ENCODE assay signal across 22 mouse cellular contexts in the genomic region with DNA sequence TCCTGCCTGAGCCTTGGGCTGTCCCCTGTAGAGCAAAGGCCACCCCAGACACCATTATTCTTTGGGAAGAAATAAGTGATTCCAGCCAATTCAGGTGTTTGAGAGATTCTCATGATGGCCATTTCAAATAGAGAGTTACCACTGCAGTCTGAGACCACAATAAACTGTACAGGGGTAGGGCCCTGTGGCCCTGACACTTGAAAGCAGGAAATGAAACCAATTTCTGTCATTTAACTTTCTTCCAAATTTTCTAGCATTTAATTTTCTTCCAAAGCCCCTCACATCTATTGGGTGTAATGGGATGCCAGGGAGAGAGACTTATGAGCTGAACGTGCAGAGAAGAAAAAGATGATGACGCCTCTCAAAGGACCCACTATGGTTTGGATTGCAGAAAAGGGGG.
DNase-seq lines count a peak whose midpoint lies in the region; ATAC-seq lines count a peak whose summit lies in the region.
"Had no signal": no experiment of that assay in that cellular context is flagged by ENCODE, and none has a peak within 500 bp of the region (broad histone marks: within the 10 kb centered on the region; RNA-seq: fewer than 3 reads in every experiment).

No protein-coding gene starts in this region.

- no peaks in the 10 kb centered on the region for H3K9me3 ChIP-seq in midbrain, embryonic 11.5 days (ENCODE audit: control insufficient read depth, low read length)
- H3K9me3 ChIP-seq: embryonic facial prominence, embryonic 10.5 days; embryonic facial prominence, embryonic 12.5 days; forebrain, embryonic 13.5 days; forebrain, embryonic 15.5 days; G1E had no signal

- no peak overlapping the region for H3K4me3 ChIP-seq in midbrain, embryonic 11.5 days (ENCODE audit: low read depth, low read length)
- H3K4me3 ChIP-seq: embryonic facial prominence, embryonic 10.5 days; embryonic facial prominence, embryonic 12.5 days; forebrain, embryonic 13.5 days; forebrain, embryonic 15.5 days had no signal

- 0 out of 2 replicates have a peak, but pooled peaks have one; percentile 19 for ATAC-seq in common myeloid progenitor, adult 5-6 weeks (replicated peaks; ENCODE audit: low read depth, poor library complexity, severe bottlenecking)
- no peak for ATAC-seq in midbrain, embryonic 11.5 days (ENCODE audit: low FRiP score)
- ATAC-seq: activated CD4-positive, CD25-positive, alpha-beta regulatory T cell, adult 4 months; forebrain, embryonic 13.5 days; forebrain, embryonic 15.5 days; forebrain, postnatal 0 days; Patski had no signal

- WGBS in midbrain, embryonic 11.5 days, result 96% methylated on average over 2 of the region's 2 CpGs

- intact Hi-C loops in heart, postnatal 25 days (cut with DNase I), result no loop called here

- DNase-seq in A20 (ENCODE audit: low read depth, low spot score), result peak; percentile 59
- peak; percentile 37 to 40 for DNase-seq in B cell, adult 2 months
- DNase-seq in cerebellum, adult 9-10 months, result no peak
- DNase-seq in midbrain, embryonic 11.5 days (ENCODE audit: low spot score, missing footprints), result no peak
- no peak for DNase-seq in heart, postnatal 25 days (ENCODE audit: low spot score)
- DNase-seq: adrenal gland, adult 8-10 months; adrenal gland, postnatal 14 days; adrenal gland, postnatal 36 days; cerebellum, adult 11-12 months; cerebellum, adult 2 months; cerebellum, adult 9-11 months; cerebellum, postnatal 14 days; cerebellum, postnatal 36 days; forebrain, postnatal 0 days had no signal

- H3K27ac ChIP-seq in midbrain, embryonic 11.5 days (ENCODE audit: low read depth, low read length), result no peak overlapping the region
- H3K27ac ChIP-seq: embryonic facial prominence, embryonic 10.5 days; embryonic facial prominence, embryonic 12.5 days; forebrain, embryonic 13.5 days; forebrain, embryonic 15.5 days had no signal

- no peaks in the 10 kb centered on the region for H3K27me3 ChIP-seq in midbrain, embryonic 11.5 days (ENCODE audit: control insufficient read depth, insufficient read depth, low read length)
- H3K27me3 ChIP-seq: embryonic facial prominence, embryonic 12.5 days; forebrain, embryonic 13.5 days; forebrain, embryonic 15.5 days; Patski had no signal

- no peaks in the 10 kb centered on the region for H3K4me1 ChIP-seq in midbrain, embryonic 11.5 days (ENCODE audit: control insufficient read depth, insufficient read depth, low read length)
- H3K4me1 ChIP-seq: embryonic facial prominence, embryonic 12.5 days; forebrain, embryonic 13.5 days; forebrain, embryonic 15.5 days had no signal

- no peak overlapping the region for H3K9ac ChIP-seq in midbrain, embryonic 11.5 days (ENCODE audit: low read length)
- H3K9ac ChIP-seq: embryonic facial prominence, embryonic 12.5 days; forebrain, embryonic 13.5 days; forebrain, embryonic 15.5 days; forebrain, postnatal 0 days had no signal

- no peak overlapping the region for H3K4me2 ChIP-seq in midbrain, embryonic 11.5 days
- H3K4me2 ChIP-seq: embryonic facial prominence, embryonic 12.5 days; forebrain, embryonic 13.5 days; forebrain, embryonic 15.5 days had no signal

- no peaks in the 10 kb centered on the region for H3K36me3 ChIP-seq in midbrain, embryonic 11.5 days (ENCODE audit: control insufficient read depth, insufficient read depth, low read length)
- H3K36me3 ChIP-seq: embryonic facial prominence, embryonic 10.5 days; embryonic facial prominence, embryonic 12.5 days; forebrain, embryonic 15.5 days; G1E had no signal

Comparison
In these comparisons a context has a peak if more than half of its experiments do, and no peak if none do; other contexts are left out.
1. DNase-seq: peak in A20 (single experiment) and B cell, adult 2 months (2 of 2); none in cerebellum, adult 9-10 months (single experiment), midbrain, embryonic 11.5 days (single experiment) and heart, postnatal 25 days (single experiment).